Mouse (Mus musculus): ENCODE measurements around the gene Bmpr1a. TPM values are rescaled to one million over a fixed set of nuclear protein-coding genes. Genes with fewer than 3 reads are reported as not detected.

The Bmpr1a gene
- polyA plus RNA-seq (2017; shearing (Covaris generic)), result 0.37 TPM

DNA sequence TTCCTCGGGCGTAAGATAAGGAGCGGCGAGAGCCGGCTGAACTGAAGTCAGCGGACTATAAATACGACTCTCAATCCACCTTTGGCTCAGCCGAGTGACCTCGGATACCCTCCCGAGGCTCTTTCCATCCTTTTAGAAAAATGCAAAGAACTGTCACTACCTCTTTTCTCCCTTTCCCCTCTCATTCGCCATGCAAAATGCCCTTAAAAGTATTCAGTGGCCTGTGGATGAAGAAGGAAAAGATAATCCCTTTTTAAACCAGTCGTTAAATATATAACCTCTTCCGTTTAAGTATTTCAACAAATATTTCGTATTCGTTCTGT is at the start of gene Bmpr1a:
Bmpr1a (minus strand) TSS at position 17 of the 323 bp plus-strand sequence.

DNA sequence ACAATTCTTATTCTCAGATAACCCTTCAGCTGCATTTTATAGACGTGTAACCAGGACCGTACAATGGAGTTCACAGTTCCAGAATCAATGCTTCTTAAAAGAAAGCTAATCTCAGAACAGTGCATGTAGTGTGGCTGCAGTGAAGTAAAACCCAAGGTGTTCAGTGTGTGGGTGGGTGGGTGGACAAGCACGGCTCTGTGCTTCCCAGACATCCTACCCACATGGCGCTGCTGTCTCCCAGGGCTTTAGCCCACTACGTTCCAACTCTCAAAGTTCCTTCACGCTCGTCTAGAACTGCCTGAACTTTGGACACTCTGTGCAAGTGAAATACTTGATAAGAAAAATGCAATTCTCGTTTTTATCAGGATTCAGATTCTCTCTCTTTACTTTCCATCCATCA is 19.6 kb upstream of the Bmpr1a start, which contains the start of gene 9230112D13Rik:
9230112D13Rik (minus strand) TSS at position 101 of the 400 bp plus-strand sequence.

DNA sequence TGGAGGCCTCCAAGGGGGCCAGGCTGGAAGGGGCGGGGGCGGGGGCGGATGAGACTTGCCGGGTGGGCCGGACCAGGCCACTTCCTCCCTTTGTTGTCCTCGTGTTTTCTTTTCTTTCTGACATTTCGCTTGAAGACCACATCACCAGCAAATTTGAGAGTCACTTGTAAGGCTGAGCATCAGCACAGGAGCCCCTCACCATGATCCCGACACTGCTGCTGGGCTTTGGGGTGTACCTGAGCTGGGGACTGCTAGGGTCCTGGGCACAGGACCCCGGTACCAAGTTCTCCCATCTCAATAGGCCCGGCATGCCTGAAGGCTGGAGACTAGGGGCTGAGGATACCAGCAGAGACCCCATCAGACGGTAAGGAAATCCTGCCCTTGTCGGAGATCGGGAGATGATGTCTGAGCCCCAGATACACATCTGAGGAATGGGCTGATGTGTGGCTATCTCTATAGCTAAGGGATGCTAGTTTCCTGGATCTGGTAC is 127.7 kb downstream of the Bmpr1a start, which contains the start of gene Mmrn2:
Mmrn2 (plus strand) TSS at position 51 of the 490 bp plus-strand sequence.

DNA sequence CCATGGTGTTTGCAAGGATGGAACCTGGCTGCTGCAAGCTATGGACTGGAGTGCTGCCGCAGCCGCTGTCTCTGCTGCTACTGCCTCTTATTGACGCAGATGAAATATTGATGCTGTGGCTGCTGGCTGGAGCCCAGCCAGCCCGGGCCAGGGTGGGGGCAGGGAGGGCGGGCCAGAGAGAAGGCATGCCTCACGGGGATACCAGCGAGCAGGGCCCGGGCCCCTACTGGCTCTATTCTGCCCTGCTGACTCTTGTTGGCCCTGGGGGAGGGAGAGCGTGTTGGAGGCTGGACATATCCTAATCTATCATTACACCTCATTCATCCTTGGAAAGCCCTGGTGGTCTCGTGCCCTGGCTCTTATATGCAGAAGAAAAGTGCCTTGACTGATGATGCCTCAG is 128.6 kb downstream of the Bmpr1a start, which contains the start of gene Sncg:
Sncg (minus strand) TSS at position 213 of the 400 bp plus-strand sequence.

Other genes starting within 250 kb of the Bmpr1a start
- gene Shld2, start 192.8 kb downstream of the Bmpr1a start, polyA plus RNA-seq (2017; shearing (Covaris generic)), result 9.0 TPM
- 13.6 TPM for gene Glud1, start 192.6 kb downstream of the Bmpr1a start, polyA plus RNA-seq (2017; shearing (Covaris generic))
- gene Fam25c, start 147.9 kb downstream of the Bmpr1a start, polyA plus RNA-seq (2017; shearing (Covaris generic)), result not detected
- not detected for gene Sncg, start 128.6 kb downstream of the Bmpr1a start, polyA plus RNA-seq (2017; shearing (Covaris generic))
- gene Mmrn2, start 127.9 kb downstream of the Bmpr1a start, polyA plus RNA-seq (2017; shearing (Covaris generic)), result 0.12 TPM
- not detected for gene 9230112D13Rik, start 19.5 kb upstream of the Bmpr1a start, polyA plus RNA-seq (2017; shearing (Covaris generic))
- gene Ldb3, start 85.3 kb upstream of the Bmpr1a start, polyA plus RNA-seq (2017; shearing (Covaris generic)), result not detected
- gene Opn4, start 96.8 kb upstream of the Bmpr1a start, polyA plus RNA-seq (2017; shearing (Covaris generic)), result not detected
- 18.4 TPM for gene Wapl, start 170.6 kb upstream of the Bmpr1a start, polyA plus RNA-seq (2017; shearing (Covaris generic))